Mouse (Mus musculus): Measurements from ENCODE around the gene Usp49. TPM values are rescaled to one million over a fixed set of nuclear protein-coding genes. Genes with fewer than 3 reads are reported as not detected.
A peak's percentile ranks its signal among the peaks of the same experiment; 100 is the strongest.
"Not testable (repeated sequence)": the region's sequence is repeated elsewhere in the genome, so short reads cannot be mapped to it uniquely, and the experiment has no call there.

Gene Usp49
- 1 to 10 TPM; 4.6 to 4.9 TPM for total RNA-seq (2021)
- long read RNA-seq, experiment 1: 0 reads
- long read RNA-seq, experiment 2, partial matches to known transcripts: 0 of 1 reads
- long read RNA-seq, experiment 2, other reads (novel, unspliced or antisense): 1 of 1 reads

DNA sequence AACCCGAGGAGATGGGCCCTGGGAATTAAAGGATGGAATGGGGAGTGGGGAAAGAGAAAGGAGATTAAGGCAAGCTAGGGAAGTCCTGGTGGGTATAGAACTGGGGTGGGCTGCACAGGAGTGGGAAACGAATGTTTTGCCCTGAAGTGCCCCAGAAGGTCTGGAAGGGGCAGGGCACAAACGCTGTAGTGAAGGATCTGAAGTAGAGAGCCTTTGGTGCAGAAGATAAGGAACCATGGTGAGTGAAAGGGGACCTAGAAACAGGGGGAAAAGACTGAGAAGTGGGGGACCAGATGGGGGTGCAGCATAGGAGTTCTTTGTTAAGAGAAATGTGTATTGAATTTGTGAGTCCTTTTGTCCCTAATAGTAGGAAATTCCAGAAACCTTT lies at the start of gene Usp49:
TSS of gene Usp49 (plus strand) at position 13 of the 388 bp plus-strand sequence.
- DNase-seq: no peak

DNA sequence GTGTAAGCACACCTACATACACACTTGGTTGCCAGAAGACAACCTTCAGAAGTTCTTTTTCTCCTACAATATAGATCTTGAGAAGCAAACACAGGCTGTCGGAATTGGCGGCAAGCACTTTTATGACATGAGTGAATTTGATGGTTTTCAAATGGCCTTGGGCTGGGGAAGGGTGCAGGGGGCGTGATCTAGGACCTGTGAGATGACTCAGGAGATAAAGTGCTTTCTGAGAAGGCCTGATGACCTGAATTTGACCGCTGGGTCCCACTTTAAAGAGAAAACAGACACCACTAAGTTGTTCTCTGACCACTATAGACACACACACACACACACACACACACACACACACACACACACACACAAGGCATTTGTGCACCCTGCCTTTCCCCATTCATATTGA lies 49.5 kb upstream of the Usp49 start:
- no peak for DNase-seq

- DNase-seq: no peak
Measured at GRCm38 (mm10) chr17:47588517-47588916, 42.0 kb upstream of the Usp49 start.

DNA sequence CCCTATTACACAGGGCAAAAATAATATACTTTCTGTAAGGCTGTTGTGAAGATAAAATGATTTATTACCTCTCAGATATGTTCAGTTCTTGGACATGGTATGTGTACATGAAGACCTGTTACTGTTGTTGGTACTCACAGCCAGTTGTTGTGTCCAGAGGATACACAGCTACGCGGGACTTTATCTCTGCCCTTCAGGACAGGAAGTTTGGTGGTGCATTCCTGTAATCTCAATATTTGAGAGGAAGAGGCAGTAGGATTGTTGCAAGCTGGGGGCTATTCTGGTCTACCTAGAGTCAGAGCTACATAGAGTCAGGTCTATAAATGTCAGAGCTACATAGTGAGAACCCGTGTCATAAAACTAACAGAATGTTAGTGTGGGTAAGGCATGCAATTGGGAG lies 39.4 kb upstream of the Usp49 start:
- DNase-seq: no peak

GRCm38 (mm10) chr17:47593215-47593853 lies 37.2 kb upstream of the Usp49 start:
- DNase-seq: peak; percentile 97

DNA sequence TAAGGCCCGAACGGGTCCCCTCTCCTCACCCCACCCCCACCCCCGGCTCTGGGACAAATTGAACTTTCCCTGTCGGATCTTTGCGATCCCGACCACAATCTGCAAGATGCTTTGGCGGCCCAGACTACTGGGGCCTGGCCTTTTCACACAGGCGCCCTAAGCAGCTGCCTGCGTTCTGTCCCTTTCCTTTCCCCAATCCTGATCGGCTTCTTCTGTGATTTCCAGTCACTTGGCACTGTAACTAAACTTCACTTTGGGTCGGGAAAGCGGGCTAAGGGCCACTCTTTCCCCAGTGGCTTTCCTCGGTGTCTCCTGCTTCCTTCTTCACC lies 36.7 kb upstream of the Usp49 start:
- no peak for DNase-seq

DNA sequence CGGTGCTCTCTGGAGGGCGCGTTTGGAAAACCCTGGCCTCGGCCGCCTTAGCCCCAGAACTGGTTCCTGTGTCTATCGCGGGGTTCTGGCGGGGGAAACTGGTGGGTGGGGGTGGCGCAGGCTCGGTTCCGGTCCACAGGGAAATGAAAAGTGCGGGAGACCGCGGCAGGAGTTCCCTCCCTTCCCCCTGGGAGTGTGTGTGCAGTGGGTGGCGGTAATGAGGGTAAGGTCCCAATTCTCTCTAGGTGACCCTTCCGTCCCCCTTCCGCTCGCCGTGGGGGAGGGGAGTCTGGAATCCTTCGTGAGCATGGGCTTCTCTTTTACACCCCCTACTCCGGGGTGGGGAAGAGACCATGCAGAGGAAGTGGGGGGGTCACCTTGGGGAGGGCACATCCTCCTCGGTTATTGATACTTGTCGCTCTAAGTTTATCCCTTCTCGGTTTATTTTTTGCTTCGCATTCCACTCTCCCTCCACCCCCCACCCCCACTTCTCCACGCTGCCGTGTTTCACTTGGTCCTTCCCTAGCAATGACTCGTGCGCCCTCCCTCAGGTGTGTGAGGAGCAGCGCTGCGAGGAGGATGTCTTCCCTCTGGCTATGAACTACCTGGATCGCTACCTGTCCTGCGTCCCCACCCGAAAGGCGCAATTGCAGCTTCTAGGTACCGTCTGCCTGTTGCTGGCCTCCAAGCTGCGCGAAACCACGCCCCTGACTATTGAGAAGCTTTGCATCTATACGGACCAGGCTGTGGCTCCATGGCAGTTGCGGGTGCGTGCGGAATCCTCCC lies 36.1 kb upstream of the Usp49 start:
- peak; percentile 47 for DNase-seq

- DNase-seq: no peak
Measured at GRCm38 (mm10) chr17:47594969-47595247, 35.6 kb upstream of the Usp49 start.

DNA sequence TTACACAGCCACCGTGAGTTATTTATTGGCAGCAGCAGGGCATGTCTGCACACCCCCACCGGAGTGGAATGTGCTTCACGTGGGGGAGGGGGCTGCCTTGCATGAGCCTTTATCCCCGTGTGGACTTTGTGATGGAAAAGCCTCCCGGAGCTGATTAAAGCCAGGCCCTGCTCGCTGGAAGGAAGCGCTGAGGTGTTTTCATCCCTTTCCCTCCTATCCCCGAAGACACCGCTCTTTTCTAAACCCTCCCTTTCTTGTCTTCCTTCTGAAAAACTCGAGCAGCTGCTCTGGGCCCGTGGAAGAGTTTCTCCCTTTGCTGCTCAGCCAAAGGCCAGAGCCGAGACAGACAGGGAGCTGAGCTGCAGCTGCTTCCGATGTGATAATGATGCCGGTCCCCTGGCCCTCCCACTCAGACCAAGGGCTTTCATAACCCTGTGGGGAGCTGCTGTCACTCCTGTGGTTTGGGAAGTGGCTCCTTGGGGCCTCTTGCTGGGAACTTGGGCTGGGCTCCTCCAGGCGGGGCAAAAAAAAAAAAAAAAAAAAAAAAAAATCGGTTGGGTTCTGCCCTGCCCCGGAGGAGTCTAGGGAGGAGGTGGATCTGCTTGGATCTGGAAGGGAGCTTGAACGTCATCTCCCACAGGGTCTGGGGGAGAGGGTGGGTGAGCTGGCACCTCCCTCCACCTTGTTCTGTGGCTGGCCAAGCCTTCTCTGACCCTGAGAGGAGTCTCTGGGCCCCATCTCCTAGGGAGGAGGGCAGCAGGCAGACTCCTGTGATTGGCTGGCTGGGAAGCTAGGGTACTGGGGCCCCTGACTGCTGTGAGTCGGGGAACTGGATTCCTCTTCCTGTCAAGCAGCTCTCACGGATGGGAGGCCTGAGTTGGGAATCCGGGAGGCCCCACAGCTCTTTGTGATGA lies 35.0 kb upstream of the Usp49 start:
- peak; percentile 43 for DNase-seq

DNA sequence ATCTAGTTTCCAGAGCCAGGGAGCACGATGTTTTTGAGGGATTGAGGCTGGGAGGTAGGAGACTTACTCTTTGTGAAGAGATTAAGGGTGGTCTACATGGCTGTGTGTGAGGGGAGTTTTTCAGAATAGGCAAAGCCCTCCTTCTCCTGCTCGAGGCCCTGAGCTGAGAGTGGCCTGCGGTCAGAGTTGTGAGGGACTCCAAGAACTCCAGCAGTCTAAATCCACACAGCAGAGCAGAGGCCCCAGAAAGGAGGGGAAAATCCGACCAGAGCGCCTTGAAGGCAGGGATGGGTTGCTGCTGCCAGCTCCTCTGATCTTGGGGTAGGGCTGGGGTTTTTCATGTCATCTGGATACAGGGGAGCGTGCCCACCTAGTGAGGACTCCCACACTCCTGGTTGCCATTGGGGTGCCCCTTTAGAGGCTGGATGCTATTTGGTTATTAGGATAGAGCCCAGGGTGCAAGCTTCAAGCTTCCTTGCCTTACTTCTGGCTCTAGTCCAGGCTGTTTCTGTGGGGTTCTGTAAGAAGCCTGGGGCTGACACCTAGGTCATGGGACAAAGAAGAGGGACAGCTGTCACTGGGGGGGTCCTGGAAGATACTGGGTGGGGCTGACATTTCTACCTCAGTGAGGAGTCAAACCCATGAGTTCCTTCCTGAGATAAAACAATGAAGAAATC lies 34.2 kb upstream of the Usp49 start:
- no peak for DNase-seq

- DNase-seq: no peak
Measured at GRCm38 (mm10) chr17:47596839-47597164, 33.7 kb upstream of the Usp49 start.

GRCm38 (mm10) chr17:47597261-47597660 lies 33.2 kb upstream of the Usp49 start:
- DNase-seq: no peak

GRCm38 (mm10) chr17:47597838-47598579 lies 32.5 kb upstream of the Usp49 start:
- no peak for DNase-seq

GRCm38 (mm10) chr17:47598580-47599304 lies 31.7 kb upstream of the Usp49 start:
- not testable (repeated sequence) for DNase-seq

DNA sequence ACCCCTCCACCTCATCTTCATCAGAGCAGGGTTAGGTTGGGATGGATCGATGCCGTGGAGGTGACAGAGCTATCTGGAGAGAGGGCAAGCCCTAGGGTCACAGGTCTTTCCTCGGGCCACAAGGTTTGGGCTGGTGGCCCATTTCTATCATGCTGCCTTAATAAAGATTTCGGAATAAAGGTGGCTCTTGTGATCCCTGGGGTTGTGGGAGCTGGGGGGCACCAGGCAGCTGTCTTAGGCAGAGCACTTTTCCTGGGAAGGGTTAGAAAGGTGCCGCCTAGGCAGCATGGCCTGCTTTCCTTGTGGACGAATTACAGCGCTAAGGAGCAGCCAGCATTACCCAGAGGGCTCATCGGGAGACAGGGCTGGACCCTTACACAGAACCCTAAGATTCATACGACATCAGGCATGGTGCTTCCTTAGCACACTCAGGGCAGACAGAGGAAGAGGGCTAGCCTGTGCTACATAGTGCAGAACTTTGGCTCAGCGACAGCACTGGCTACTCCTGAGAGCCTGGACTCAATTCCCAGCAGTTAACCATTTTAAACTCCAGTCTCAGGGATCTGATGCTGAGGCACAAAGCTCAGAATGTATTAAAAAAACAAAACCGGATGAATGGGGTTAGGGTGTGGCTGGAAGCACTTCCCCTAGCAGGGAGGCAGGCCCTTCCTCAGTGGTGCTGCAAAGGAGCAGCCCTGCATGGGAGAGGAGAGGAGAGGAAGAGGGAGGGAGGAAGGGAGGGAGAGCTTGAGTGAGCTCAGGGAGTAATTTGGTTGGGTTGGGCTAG lies 30.8 kb upstream of the Usp49 start:
- DNase-seq: no peak

DNA sequence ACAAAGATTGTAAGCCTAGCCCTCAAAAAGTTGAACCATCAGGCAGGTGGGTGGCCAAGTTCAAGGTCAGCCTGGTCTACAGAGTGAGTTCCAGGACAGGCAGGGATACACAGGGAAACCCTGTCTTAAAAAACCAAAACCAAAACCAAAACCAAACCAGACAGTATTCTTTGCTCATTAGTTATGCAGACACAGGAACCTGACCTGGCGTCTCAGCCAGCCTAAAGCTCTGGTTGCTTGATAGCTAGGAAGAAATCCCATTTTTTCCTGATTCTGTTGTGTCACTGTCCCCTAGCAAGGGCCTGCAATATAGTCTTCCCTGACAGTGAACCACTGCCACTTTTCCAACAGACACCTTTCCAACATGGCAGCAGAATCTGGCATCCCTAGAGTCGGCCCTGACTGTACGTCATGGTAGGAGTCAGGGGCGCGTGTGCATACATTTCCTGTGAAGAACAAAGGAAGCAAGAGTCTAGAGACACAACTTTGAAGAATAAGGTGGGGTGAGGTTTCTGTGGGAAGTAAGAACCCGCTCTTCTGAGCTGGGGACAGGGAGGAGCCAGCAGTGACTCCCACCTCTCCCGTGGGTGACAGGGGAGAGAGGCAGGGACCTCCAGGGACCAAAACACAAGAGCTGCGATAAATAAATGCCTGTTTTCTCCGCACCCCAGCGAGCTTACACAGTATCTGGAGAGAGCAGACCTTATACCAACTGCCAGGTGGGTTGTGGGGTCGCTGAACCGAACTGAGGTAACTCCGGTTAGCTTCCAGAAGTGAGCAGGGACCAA lies 29.7 kb upstream of the Usp49 start:
- no peak for DNase-seq

DNA sequence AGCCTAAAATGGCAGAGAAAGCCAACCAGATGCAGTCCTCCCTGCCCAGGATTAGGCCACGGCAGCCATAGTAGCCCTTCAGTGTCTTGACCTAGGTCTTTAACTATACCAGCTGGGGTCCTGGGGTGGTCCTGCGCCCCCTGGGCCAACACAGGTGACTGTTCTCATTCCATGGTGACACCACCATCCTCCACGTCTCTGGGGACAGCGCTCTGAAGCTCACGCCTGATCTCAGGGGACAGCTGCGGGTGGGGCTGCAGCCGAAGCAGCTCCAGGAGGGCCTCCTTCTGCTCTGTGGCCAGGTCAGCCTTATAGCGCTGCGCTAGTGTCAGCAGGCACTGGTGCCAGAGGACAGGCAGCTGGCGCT lies 29.1 kb upstream of the Usp49 start:
- DNase-seq: no peak

GRCm38 (mm10) chr17:47602289-47602688 lies 28.2 kb upstream of the Usp49 start:
- DNase-seq: no peak

- no peak for DNase-seq
Measured at GRCm38 (mm10) chr17:47606220-47606619, 24.3 kb upstream of the Usp49 start.

GRCm38 (mm10) chr17:47609182-47609581 lies 21.3 kb upstream of the Usp49 start:
- no peak for DNase-seq

All from gastrocnemius, postnatal 10 days (tissue).